Mouse (Mus musculus) midbrain, embryonic 12.5 days (tissue): ENCODE results near the gene Naip6. TPM values are rescaled to one million over a fixed set of nuclear protein-coding genes. Genes with fewer than 3 reads are reported as not detected.
"Not testable (repeated sequence)": the region's sequence is repeated elsewhere in the genome, so short reads cannot be mapped to it uniquely, and the experiment has no call there.

Experiments used
- ATAC-seq: fragments of 200-750 bp; cut with Nextera tagmentation; 2 replicates; pipeline ENCODE4 v1.8.0; 2017; ENCODE audit warnings: low read depth, moderate TSS enrichment, moderate library complexity; ENCODE audit not compliant: low FRiP score
- H3K27ac ChIP-seq: fragments of 300-500 bp; sonication (generic); replicated peaks from 2 replicates; pipeline ENCODE4 v1.5.1; 2016; ENCODE audit warnings: mild to moderate bottlenecking
- H3K27me3 ChIP-seq: fragments of 300-500 bp; sonication (generic); 2 replicates; pipeline ENCODE4 v1.6.1; 2016; ENCODE audit warnings: mild to moderate bottlenecking
- H3K36me3 ChIP-seq: fragments of 300-500 bp; sonication (generic); 2 replicates; pipeline ENCODE4 v1.6.1; 2016
- H3K4me1 ChIP-seq: fragments of 300-500 bp; sonication (generic); 2 replicates; pipeline ENCODE4 v1.6.1; 2016
- H3K4me2 ChIP-seq: fragments of 300-500 bp; sonication (generic); replicated peaks from 2 replicates; pipeline ENCODE4 v1.6.1; 2016; ENCODE audit warnings: mild to moderate bottlenecking, moderate library complexity
- H3K4me3 ChIP-seq: fragments of 300-500 bp; sonication (generic); 2 replicates; pipeline ENCODE4 v1.5.1; 2016; ENCODE audit warnings: mild to moderate bottlenecking
- H3K9ac ChIP-seq: fragments of 300-500 bp; sonication (generic); replicated peaks from 2 replicates; pipeline ENCODE4 v1.6.1; 2016; ENCODE audit warnings: mild to moderate bottlenecking, moderate library complexity
- H3K9me3 ChIP-seq: fragments of 300-500 bp; sonication (generic); 2 replicates; pipeline ENCODE4 v1.6.1; 2016; ENCODE audit warnings: mild to moderate bottlenecking
- WGBS: fragments of 180-500 bp; shearing (Covaris S2); methylation state at CpG from one replicate; pipeline ENCODE4 v1.1.7; 2016; 5-methylcytosine and 5-hydroxymethylcytosine counted together
- polyA plus RNA-seq: library from polyadenylated mRNA; unstranded; fragments of >200 nt; fragmentation: Nextera tagmentation; extraction: Ambion mirVana; gene quantifications from 2 replicates; pipeline ENCODE4 v1.2.1, GENCODE M21; 2016

The Naip6 gene
- 0.07 and 0.10 TPM in 2 replicates for polyA plus RNA-seq

- WGBS = 79% methylated on average over 6 of the region's 6 CpGs
- H3K9ac ChIP-seq, H3K4me2 ChIP-seq: not testable (repeated sequence)
These were observed at the start of gene Naip6 for GRCm38 (mm10) chr13:100317256-100317893. Gene Naip6, minus strand, starts transcription at chr13:100317674.

GRCm38 (mm10) chr13:100352315-100352714 is 34.8 kb upstream of the Naip6 start:
- H3K4me2 ChIP-seq, H3K9me3 ChIP-seq, ATAC-seq, H3K27ac ChIP-seq, H3K27me3 ChIP-seq, H3K4me3 ChIP-seq, H3K4me1 ChIP-seq, H3K9ac ChIP-seq, H3K36me3 ChIP-seq: not testable (repeated sequence)
- 88% methylated on average over 2 of the region's 2 CpGs for WGBS

More at GRCm38 (mm10) chr13:100317256-100317893, at the start of gene Naip6:
- not testable (repeated sequence) for H3K4me3 ChIP-seq, H3K27me3 ChIP-seq, H3K36me3 ChIP-seq, H3K4me1 ChIP-seq, H3K9me3 ChIP-seq, ATAC-seq, H3K27ac ChIP-seq

- not testable (repeated sequence) for ATAC-seq, H3K27me3 ChIP-seq, H3K36me3 ChIP-seq, H3K9ac ChIP-seq, H3K27ac ChIP-seq, H3K4me2 ChIP-seq, H3K4me1 ChIP-seq, H3K9me3 ChIP-seq, H3K4me3 ChIP-seq
- 88% methylated on average over 1 of the region's 2 CpGs for WGBS
These were observed 32.2 kb upstream of the Naip6 start for GRCm38 (mm10) chr13:100349510-100350173.

GRCm38 (mm10) chr13:100341822-100342221 is 24.3 kb upstream of the Naip6 start:
- H3K4me3 ChIP-seq = no peak overlapping the region
- no peaks in the 10 kb centered on the region for H3K36me3 ChIP-seq
- 78% methylated on average over 2 of the region's 2 CpGs for WGBS
- H3K4me2 ChIP-seq = no peak overlapping the region
- H3K9ac ChIP-seq = no peak overlapping the region
- no peak overlapping the region for H3K27ac ChIP-seq
- no peaks in the 10 kb centered on the region for H3K27me3 ChIP-seq
- no peak for ATAC-seq
- H3K9me3 ChIP-seq = no peaks in the 10 kb centered on the region
- no peaks in the 10 kb centered on the region for H3K4me1 ChIP-seq

- not testable (repeated sequence) for ATAC-seq
These were observed 14.3 kb upstream of the Naip6 start for GRCm38 (mm10) chr13:100331728-100332127.

GRCm38 (mm10) chr13:100328899-100329298 is 11.4 kb upstream of the Naip6 start:
- not testable (repeated sequence) for H3K9me3 ChIP-seq, H3K4me2 ChIP-seq, H3K36me3 ChIP-seq, H3K9ac ChIP-seq, H3K4me1 ChIP-seq, H3K4me3 ChIP-seq, ATAC-seq, H3K27me3 ChIP-seq, H3K27ac ChIP-seq
- WGBS = 27% methylated on average over 1 of the region's 1 CpGs

More at GRCm38 (mm10) chr13:100331728-100332127, 14.3 kb upstream of the Naip6 start:
- not testable (repeated sequence) for H3K27me3 ChIP-seq, H3K4me1 ChIP-seq, H3K27ac ChIP-seq, H3K36me3 ChIP-seq, H3K9ac ChIP-seq, H3K4me3 ChIP-seq, H3K4me2 ChIP-seq, H3K9me3 ChIP-seq
- WGBS = 59% methylated on average over 5 of the region's 5 CpGs

- 78% methylated on average over 2 of the region's 2 CpGs for WGBS
- not testable (repeated sequence) for H3K9ac ChIP-seq
These were observed 10.6 kb upstream of the Naip6 start for GRCm38 (mm10) chr13:100328029-100328428.

GRCm38 (mm10) chr13:100322266-100322837 is 4.9 kb upstream of the Naip6 start:
- ATAC-seq, H3K36me3 ChIP-seq, H3K4me3 ChIP-seq, H3K4me2 ChIP-seq, H3K9me3 ChIP-seq, H3K27ac ChIP-seq, H3K9ac ChIP-seq, H3K4me1 ChIP-seq, H3K27me3 ChIP-seq: not testable (repeated sequence)
- 93% methylated on average over 3 of the region's 3 CpGs for WGBS

More at GRCm38 (mm10) chr13:100328029-100328428, 10.6 kb upstream of the Naip6 start:
- H3K36me3 ChIP-seq, H3K9me3 ChIP-seq, H3K27me3 ChIP-seq, H3K27ac ChIP-seq, ATAC-seq, H3K4me2 ChIP-seq, H3K4me3 ChIP-seq, H3K4me1 ChIP-seq: not testable (repeated sequence)

GRCm38 (mm10) chr13:100284611-100285010 is 32.9 kb downstream of the Naip6 start:
- Histone ChIP-seq H3K4me3 (no peak overlapping the region), H3K4me1 (no peaks in the 10 kb centered on the region), H3K4me2 (no peak overlapping the region), H3K36me3 (no peaks in the 10 kb centered on the region), H3K27me3 (no peaks in the 10 kb centered on the region), H3K9me3 (no peaks in the 10 kb centered on the region), H3K9ac (no peak overlapping the region), H3K27ac (no peak overlapping the region)
- 97% methylated on average over 1 of the region's 1 CpGs for WGBS
- no peak for ATAC-seq

GRCm38 (mm10) chr13:100271474-100272132 is 45.9 kb downstream of the Naip6 start:
- ATAC-seq, H3K36me3 ChIP-seq, H3K27ac ChIP-seq, H3K4me3 ChIP-seq, H3K27me3 ChIP-seq, H3K9me3 ChIP-seq, H3K4me2 ChIP-seq, H3K4me1 ChIP-seq, H3K9ac ChIP-seq: not testable (repeated sequence)
- no CpG with 5 or more reads among the region's 1 CpGs for WGBS

- not testable (repeated sequence) for H3K4me2 ChIP-seq, H3K9me3 ChIP-seq, H3K36me3 ChIP-seq, H3K4me3 ChIP-seq, H3K4me1 ChIP-seq, H3K27ac ChIP-seq, ATAC-seq, H3K9ac ChIP-seq, H3K27me3 ChIP-seq
- 74% methylated on average over 2 of the region's 2 CpGs for WGBS
These were observed 60.5 kb downstream of the Naip6 start for GRCm38 (mm10) chr13:100256996-100257395.

GRCm38 (mm10) chr13:100255925-100256324 is 61.5 kb downstream of the Naip6 start:
- H3K4me2 ChIP-seq, H3K36me3 ChIP-seq, H3K27me3 ChIP-seq, H3K9ac ChIP-seq, H3K9me3 ChIP-seq, H3K4me3 ChIP-seq, H3K4me1 ChIP-seq, ATAC-seq, H3K27ac ChIP-seq: not testable (repeated sequence)
- WGBS = 92% methylated on average over 6 of the region's 6 CpGs
